Mouse (Mus musculus) gastrocnemius, postnatal 4 days (tissue): ENCODE measurements around the gene 9430097D07Rik. TPM values are rescaled to one million over a fixed set of nuclear protein-coding genes. Genes with fewer than 3 reads are reported as not detected.
A peak's percentile ranks its signal among the peaks of the same experiment; 100 is the strongest.

Source experiments
- DNase-seq, 2 experiments: peaks; one replicate each; pipeline ENCODE4 v3.0.0; 2021 to 2022; ENCODE audit warnings: low spot score in 2 of 2, mixed read lengths in 2 of 2
- total RNA-seq, 2 experiments: library from RNA; stranded (reverse); gene quantifications; 2 replicates each; pipeline ENCODE4 v1.2.3; 2021

9430097D07Rik gene
- total RNA-seq, 2 experiments from 2014 or later = not detected

GRCm38 (mm10) chr2:32597699-32598098 lies 22.2 kb upstream of the 9430097D07Rik start:
- DNase-seq = no peak

DNA sequence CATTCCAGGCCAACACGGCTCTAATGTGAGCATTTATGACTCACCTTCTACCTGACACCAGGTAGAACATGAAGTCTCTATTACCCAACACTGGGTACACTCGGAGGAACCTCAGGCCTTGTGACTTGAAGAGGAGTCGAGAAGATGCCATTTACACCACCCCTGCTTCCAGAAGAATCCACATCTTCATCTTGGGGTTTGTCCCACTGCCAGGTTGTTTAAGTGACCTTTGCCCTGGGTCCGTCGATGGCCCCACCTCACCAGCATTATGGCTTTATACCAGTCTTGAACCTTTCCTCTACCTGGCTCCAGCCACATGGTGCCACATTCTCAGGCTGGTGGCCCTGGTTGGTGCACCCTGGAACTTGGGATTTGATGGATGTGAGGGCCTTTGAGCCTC lies 21.8 kb upstream of the 9430097D07Rik start:
- no peak for DNase-seq

DNA sequence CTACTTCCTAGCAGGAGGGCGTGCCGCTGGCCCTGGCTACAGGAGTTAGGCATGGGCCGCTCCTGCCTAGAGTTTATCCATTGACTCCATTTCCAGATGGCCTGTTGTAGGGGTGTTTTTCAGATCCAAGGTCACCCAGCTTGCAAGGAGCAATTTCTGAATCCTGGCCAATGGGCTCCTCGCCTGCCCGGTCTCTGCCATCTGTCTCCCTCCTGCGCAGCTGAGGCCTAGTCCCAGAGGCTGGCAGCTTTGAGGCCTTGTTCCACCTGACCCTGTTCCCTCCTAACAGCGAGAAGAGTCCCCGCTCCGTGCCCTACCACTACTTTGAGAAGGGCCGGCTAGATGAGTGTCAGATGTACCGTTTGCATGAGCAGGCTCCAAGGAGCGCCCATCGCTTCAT lies 21.2 kb upstream of the 9430097D07Rik start:
- DNase-seq = peak in 1 of 2 experiments; percentile 35

DNA sequence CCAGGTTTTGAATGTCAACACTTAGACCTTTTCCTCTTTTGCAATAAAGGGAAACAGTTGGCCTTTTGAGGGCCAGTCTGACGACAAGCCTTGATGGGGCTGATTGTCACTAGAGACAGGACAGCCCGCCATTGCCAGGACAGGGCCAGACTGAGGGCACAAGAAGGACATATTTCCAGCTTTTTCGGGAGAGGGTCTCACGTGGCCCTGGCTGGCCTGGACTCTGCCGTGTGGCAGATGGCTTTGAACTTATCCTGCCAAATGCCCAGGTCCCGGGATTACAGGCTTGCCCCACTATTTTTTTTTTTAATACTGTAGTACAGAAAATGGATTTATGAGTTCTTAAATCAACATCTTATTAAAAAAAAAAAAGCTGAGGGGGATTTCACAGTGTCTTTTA lies 15.8 kb upstream of the 9430097D07Rik start:
- DNase-seq = no peak

- DNase-seq = peak in 1 of 2 experiments; percentile 28
Observed at GRCm38 (mm10) chr2:32590224-32590623, 14.7 kb upstream of the 9430097D07Rik start.

DNA sequence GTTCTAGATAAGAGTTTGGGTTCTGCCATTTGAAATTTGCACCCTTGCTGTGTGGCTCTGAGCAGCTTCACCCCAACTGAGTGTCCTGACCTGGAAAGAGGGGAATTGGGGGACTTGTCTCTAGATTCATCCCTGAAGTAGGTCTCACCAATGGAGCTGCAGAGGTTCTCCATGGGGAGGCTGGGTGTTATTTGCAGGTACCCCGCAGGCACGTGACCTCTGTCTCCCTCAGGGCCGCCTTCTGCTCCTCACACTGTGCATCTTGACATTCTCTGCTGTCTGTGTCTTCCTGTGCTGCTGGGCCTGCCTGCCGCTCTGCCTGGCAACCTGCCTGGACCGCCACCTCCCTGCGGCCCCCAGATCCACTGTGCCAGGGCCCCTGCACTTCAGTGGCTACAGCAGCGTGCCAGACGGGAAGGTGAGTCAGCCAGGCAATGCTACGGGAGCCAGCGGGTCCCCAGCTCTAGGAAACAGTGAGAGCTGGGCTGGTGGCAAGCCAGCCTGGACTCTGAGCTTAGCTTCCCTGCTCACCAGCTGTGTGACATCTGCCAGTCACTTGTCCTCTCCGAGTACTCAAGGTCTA lies 13.8 kb upstream of the 9430097D07Rik start:
- DNase-seq = peak in 1 of 2 experiments; percentile 32

DNA sequence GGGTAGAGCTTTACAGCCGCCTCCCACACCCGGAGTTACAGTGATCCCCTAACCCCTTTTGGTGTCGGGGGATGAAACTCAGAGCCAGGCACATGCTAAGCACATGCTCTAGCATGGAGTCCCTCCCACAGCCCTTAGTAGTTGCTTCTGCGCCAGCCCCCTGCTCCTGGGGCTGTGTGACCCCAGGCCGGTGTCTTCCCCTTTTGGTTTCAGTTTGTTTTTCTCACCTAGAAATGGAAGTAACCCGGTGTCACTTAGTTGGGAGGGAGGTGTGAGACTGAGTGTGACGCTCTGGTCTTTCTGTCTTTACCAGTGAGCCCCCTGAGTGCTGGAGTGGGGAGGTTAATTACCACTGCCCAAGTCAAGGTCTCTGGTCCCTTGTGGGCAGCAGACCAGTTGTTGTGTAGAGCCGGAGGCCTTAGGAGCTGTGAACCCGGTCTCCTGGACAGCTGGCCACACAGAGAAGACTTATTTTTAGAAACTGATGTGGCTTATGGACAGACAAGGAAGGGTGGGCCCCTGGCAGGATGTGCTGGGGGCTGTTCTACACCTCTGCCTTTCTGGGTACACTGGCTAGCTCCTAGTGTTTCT lies 12.3 kb upstream of the 9430097D07Rik start:
- peak in 1 of 2 experiments; percentile 30 for DNase-seq

GRCm38 (mm10) chr2:32586871-32587351 lies 11.4 kb upstream of the 9430097D07Rik start, which contains the start of gene St6galnac4:
TSS of gene St6galnac4 (plus strand) at chr2:32587095.
- DNase-seq = peak; percentile 93 to 94

GRCm38 (mm10) chr2:32585149-32585714 lies 9.7 kb upstream of the 9430097D07Rik start:
- no peak for DNase-seq

DNA sequence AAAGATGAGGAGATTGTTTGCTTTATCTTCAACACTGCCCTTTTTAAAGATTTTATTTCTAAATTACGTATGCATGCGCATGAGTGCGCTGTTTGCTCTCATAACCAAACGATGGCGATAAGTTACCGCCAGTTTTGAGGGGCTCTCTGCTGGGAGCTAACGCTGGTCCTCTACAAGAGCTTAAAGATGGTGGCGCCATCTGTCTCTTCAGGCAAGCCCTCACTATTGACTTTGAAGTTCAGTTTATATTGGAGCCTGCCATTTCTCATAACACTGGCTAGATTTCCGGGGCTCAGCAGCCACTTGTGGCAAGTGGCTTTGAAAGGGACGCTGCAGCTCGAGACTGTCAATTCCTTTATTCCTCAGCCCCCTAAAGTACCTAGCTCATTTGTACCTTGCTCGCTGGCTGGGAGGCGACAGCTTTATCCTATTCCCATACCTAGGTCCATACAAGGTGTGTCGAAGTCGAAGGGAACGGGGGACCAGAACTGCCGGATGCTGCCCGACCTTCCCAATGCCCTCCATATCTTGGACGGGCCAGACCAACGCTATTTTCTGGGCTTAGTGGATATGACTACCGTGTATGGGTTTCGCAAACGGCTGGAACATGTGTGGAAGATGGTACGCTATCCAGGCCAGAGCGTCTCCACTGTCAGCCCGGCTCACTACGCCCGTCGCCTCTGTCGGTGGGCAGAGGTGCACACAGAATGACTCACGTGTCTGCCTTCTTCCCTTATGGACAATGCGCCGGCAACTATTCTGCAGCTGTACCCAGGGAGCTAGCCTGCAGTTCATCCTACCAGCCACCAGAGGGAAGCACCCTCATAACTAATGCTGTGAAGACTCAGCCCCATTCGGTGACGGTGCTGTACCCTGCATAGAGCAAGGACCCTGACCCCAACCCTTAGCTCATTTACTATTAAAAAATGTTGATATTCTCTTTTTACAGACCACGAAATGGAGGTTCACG lies 7.6 kb upstream of the 9430097D07Rik start:
- DNase-seq = peak; percentile 62 to 76

DNA sequence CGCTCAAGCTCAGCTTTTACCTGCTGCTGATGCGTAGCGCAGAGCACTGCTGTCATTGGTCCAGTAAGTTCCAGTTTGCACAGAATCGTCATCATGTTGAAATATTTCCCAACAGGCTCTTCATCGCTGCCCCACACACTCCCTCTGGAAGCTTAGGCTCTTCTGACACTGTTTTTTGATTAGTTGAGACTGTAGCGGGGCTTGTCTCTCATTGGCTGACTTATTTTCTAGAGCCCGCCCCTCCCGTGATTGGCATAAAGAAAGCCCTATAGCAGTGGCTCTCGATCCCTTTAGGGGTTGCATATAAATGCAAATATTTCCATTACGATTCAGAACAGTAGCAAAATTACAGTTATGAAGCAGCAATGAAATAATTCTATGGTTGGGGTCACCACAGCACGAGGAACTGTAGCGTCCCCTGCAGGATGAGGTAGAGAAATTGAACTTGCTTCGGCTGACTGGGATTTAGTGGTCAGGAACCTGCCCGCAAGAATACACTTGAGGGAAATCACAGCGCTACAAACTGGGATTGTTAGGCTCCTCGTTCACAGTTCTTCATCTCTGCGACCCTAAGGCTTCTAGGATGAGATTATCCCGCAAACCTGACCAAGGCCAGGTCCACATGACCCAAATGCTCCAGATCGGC lies 6.1 kb upstream of the 9430097D07Rik start:
- DNase-seq = no peak

- DNase-seq = no peak
Observed at GRCm38 (mm10) chr2:32578146-32579046, 2.9 kb upstream of the 9430097D07Rik start.

- DNase-seq = no peak
Observed at GRCm38 (mm10) chr2:32576532-32576931, 1.0 kb upstream of the 9430097D07Rik start.

DNA sequence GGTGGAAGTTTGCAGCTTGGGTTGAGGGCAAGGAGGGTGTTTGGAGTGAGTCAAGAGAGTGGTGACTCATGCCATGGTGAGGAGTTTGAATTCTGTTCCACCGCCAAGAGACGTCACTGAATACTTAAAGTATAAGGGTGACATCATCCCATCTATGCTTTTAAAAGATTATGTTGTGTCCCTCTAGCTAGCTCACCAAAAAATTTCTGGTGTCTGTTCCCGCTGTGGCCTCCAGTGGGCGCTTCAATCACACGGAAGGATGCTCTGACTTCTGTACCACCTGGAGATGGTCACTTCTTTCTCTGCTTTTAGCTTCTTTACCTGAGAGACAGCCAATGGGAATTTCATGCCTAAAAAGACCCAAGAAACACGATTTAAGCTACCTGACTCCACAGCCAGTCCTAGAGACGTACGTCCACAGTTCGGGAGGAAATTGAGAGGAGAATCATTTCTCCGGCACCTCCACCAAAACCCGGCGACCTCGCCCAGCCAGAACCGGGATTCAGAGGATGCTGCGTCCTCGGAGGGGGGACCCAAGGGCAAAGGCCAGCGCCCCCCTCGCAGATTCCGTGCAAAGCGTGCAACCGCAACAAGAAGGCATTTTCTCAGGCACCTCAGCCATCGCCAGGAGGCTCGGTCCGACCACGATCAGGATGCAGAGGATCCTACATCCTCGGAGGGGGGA lies 441 bp downstream of the 9430097D07Rik start:
- DNase-seq = no peak

- DNase-seq = no peak
Observed at GRCm38 (mm10) chr2:32574497-32574896, 987 bp downstream of the 9430097D07Rik start, which contains the start of gene Pip5kl1. TSS of gene Pip5kl1 (plus strand) at chr2:32574797.

- no peak for DNase-seq
Observed at GRCm38 (mm10) chr2:32572196-32572595, 3.3 kb downstream of the 9430097D07Rik start.

GRCm38 (mm10) chr2:32570698-32571494 lies 4.6 kb downstream of the 9430097D07Rik start, which contains the start of gene Dpm2:
TSS of gene Dpm2 (plus strand) at chr2:32570858.
- peak; percentile 69 to 90 for DNase-seq

DNA sequence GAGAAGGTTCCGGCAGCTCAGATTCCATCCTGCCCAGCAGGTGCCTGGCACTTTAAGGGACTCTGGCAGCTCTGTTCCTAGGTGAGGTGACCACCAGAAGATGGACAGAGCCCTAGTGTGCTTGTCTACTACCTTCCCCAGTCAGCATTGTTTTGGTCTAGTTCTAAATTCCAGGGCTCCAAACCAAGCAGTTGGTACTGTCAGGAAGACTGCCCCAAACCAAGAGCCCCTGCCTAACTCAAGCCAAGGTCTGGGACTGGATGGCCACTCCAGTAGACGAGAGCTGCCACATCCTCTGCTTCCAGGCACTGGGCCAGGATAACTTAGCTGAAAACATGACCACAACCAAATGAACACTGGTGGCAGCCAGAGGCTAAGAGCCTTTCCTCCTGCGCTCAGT lies 6.5 kb downstream of the 9430097D07Rik start:
- DNase-seq = no peak
